Mouse (Mus musculus) megakaryocyte-erythroid progenitor cell, adult 5-6 weeks (primary cell): ENCODE measurements at regions not wholly inside any gene's neighbourhood (a gene's known extent, or its start where the extent isn't known, plus 50 kb on each side); places are given as distances from the start of the nearest gene placed in this dataset.

Experiments
- ATAC-seq: replicated peaks from 2 replicates; pipeline ENCODE4 v1.8.0; 2016; ENCODE audit warnings: mild to moderate bottlenecking, inconsistent platforms; ENCODE audit not compliant: severe bottlenecking, poor library complexity, low FRiP score, low TSS enrichment

- ATAC-seq, result peak; percentile 96
Observed at GRCm38 (mm10) chr1:69746575-69747290, 59.7 kb upstream of the Ikzf2 start.

- ATAC-seq, result no peak
Observed at GRCm38 (mm10) chr1:69752724-69753123, 65.7 kb upstream of the Ikzf2 start.

- no peak for ATAC-seq
Observed at GRCm38 (mm10) chr1:69757702-69758101, 69.1 kb upstream of the Spag16 start.

- ATAC-seq, result peak; percentile 88
Observed at GRCm38 (mm10) chr1:69759544-69759943, 67.2 kb upstream of the Spag16 start.

- no peak for ATAC-seq
Observed at GRCm38 (mm10) chr1:69768714-69769113, 58.1 kb upstream of the Spag16 start.

- no peak for ATAC-seq
Observed at GRCm38 (mm10) chr1:69770209-69770608, 56.6 kb upstream of the Spag16 start.

- ATAC-seq, result no peak
Observed at GRCm38 (mm10) chr1:69771436-69771835, 55.3 kb upstream of the Spag16 start.

- ATAC-seq, result peak; percentile 67; the same call in 1 of the 2 replicates
Observed at GRCm38 (mm10) chr1:69775589-69775988, 51.2 kb upstream of the Spag16 start.
